Mouse (Mus musculus): Measurements from ENCODE around the gene Gchfr. TPM values are rescaled to one million over a fixed set of nuclear protein-coding genes. Genes with fewer than 3 reads are reported as not detected.

Gene Gchfr
- total and polyA plus RNA-seq, 3 experiments = 1.1 to 18.2 (median 1.8) TPM

GRCm38 (mm10) chr2:119198049-119198448 lies 30.5 kb downstream of the Gchfr start:
- H3K9ac ChIP-seq (ENCODE audit: insufficient read depth, low read depth) = no peak overlapping the region

GRCm38 (mm10) chr2:119198934-119199333 lies 31.4 kb downstream of the Gchfr start:
- in situ Hi-C loops (cut with MboI; ENCODE audit: low pct_ligation_motif_present, low pct_unique_long_range_greater_than_20kb, low sequenced_read_pairs) (loop anchor here (10.0 to 25.0 kb wide), 3 partner anchors 54 to 437 kb away; partner anchors contain the start of genes Ccdc9b and Phgr1), dilution Hi-C loops (cut with MboI; ENCODE audit: extremely low pct_ligation_motif_present, extremely low pct_unique_long_range_greater_than_20kb, low sequenced_read_pairs) (no loop called here)
- no peak for DNase-seq (ENCODE audit: extremely low read depth)
- no peak overlapping the region for H3K9ac ChIP-seq (ENCODE audit: insufficient read depth, low read depth)
- TF ChIP-seq ZC3H11A (IDR thresholded peaks at IDR 0.05; ENCODE audit: low read depth, low read length) = no peak
- TF ChIP-seq ETS1 (conservative IDR thresholded peaks at IDR 0.05; ENCODE audit: low read depth, low read length) = no peak
- no peak for TF ChIP-seq IRF4 (IDR thresholded peaks at IDR 0.05; ENCODE audit: low read depth, low read length)
- TF ChIP-seq POLR2A (IDR thresholded peaks at IDR 0.05; ENCODE audit: low read depth, low read length) = no peak
- no peak for TF ChIP-seq GABPA (IDR thresholded peaks at IDR 0.05; ENCODE audit: insufficient replicate concordance, low read depth, low read length)
- no peak for TF ChIP-seq MXI1 (IDR thresholded peaks at IDR 0.05; ENCODE audit: low read depth, low read length)
- TF ChIP-seq JUND (conservative IDR thresholded peaks at IDR 0.05; ENCODE audit: low read depth, low read length) = no peak
- TF ChIP-seq NRF1 (IDR thresholded peaks at IDR 0.05; ENCODE audit: low read depth, low read length) = no peak
- TF ChIP-seq SIN3A (IDR thresholded peaks at IDR 0.05; ENCODE audit: low read length) = no peak
- TF ChIP-seq ELF1 (IDR thresholded peaks at IDR 0.05; ENCODE audit: low read depth, low read length) = no peak
- no peak for TF ChIP-seq PAX5 (IDR thresholded peaks at IDR 0.05; ENCODE audit: low read length)
- H3K27me3 ChIP-seq (replicated peaks) = no peaks in the 10 kb centered on the region
- H3K36me3 ChIP-seq (replicated peaks in 1 of 2; ENCODE audit: control insufficient read depth in 1 of 2, insufficient read depth in 1 of 2, low read length in 1 of 2) = no peaks in the 10 kb centered on the region
- H3K79me2 ChIP-seq (replicated peaks; ENCODE audit: control insufficient read depth, extremely low read depth, insufficient read depth, poor library complexity, severe bottlenecking) = no peaks in the 10 kb centered on the region; the same call in 1 of the 2 replicates
- H3K27ac ChIP-seq (ENCODE audit: insufficient read depth, low read depth) = no peak overlapping the region
- no peak overlapping the region for H3K4me2 ChIP-seq (ENCODE audit: insufficient read depth, low read depth, poor library complexity, severe bottlenecking)
- no peak overlapping the region for H3K4me3 ChIP-seq (replicated peaks in 1 of 3; ENCODE audit: low read depth in 2 of 3, low read length in 2 of 3, poor library complexity in 1 of 3)
- H3K9me3 ChIP-seq (replicated peaks; ENCODE audit: low read length) = no peaks in the 10 kb centered on the region
- H3K4me1 ChIP-seq (ENCODE audit: control insufficient read depth in 1 of 2, insufficient read depth in 2 of 2) = peaks cover 2 to 24% of the 10 kb centered on the region in 2 experiments

More at GRCm38 (mm10) chr2:119198049-119198448, 30.5 kb downstream of the Gchfr start:
- Histone ChIP-seq H3K27me3 (replicated peaks) (no peaks in the 10 kb centered on the region), H3K4me3 (replicated peaks in 1 of 3; ENCODE audit: low read depth in 2 of 3, low read length in 2 of 3, poor library complexity in 1 of 3) (no peak overlapping the region), H3K36me3 (replicated peaks in 1 of 2; ENCODE audit: control insufficient read depth in 1 of 2, insufficient read depth in 1 of 2, low read length in 1 of 2) (no peaks in the 10 kb centered on the region), H3K4me2 (ENCODE audit: insufficient read depth, low read depth, poor library complexity, severe bottlenecking) (0 out of 2 replicates have a peak overlapping the region, but pooled peaks have one; percentile 0), H3K79me2 (replicated peaks; ENCODE audit: control insufficient read depth, extremely low read depth, insufficient read depth, poor library complexity, severe bottlenecking) (no peaks in the 10 kb centered on the region; the same call in 1 of the 2 replicates), H3K27ac (ENCODE audit: insufficient read depth, low read depth) (no peak overlapping the region), H3K9me3 (replicated peaks; ENCODE audit: low read length) (no peaks in the 10 kb centered on the region), H3K4me1 (ENCODE audit: control insufficient read depth in 1 of 2, insufficient read depth in 2 of 2) (peaks cover 2 to 22% of the 10 kb centered on the region in 2 experiments)
- dilution Hi-C loops (cut with MboI; ENCODE audit: extremely low pct_ligation_motif_present, extremely low pct_unique_long_range_greater_than_20kb, low sequenced_read_pairs) = no loop called here
- TF ChIP-seq JUND (conservative IDR thresholded peaks at IDR 0.05; ENCODE audit: low read depth, low read length) = no peak
- no peak for TF ChIP-seq USF1 (IDR thresholded peaks at IDR 0.05; ENCODE audit: low read depth, low read length)
- no peak for DNase-seq (ENCODE audit: extremely low read depth)
- in situ Hi-C loops (cut with MboI; ENCODE audit: low pct_ligation_motif_present, low pct_unique_long_range_greater_than_20kb, low sequenced_read_pairs) = loop anchor here (10.0 to 25.0 kb wide), 3 partner anchors 53 to 436 kb away; partner anchors contain the start of genes Ccdc9b and Phgr1

GRCm38 (mm10) chr2:119202914-119203453 lies 35.4 kb downstream of the Gchfr start:
- Histone ChIP-seq H3K79me2 (replicated peaks; ENCODE audit: control insufficient read depth, extremely low read depth, insufficient read depth, poor library complexity, severe bottlenecking) (peaks cover 2% of the 10 kb centered on the region), H3K4me3 (replicated peaks in 1 of 3; ENCODE audit: low read depth in 2 of 3, low read length in 2 of 3, poor library complexity in 1 of 3) (no peak overlapping the region), H3K27me3 (replicated peaks) (no peaks in the 10 kb centered on the region), H3K9ac (ENCODE audit: insufficient read depth, low read depth) (no peak overlapping the region), H3K4me1 (ENCODE audit: control insufficient read depth in 1 of 2, insufficient read depth in 2 of 2) (peaks cover 0 to 14% of the 10 kb centered on the region in 2 experiments), H3K27ac (ENCODE audit: insufficient read depth, low read depth) (no peak overlapping the region), H3K4me2 (ENCODE audit: insufficient read depth, low read depth, poor library complexity, severe bottlenecking) (no peak overlapping the region), H3K9me3 (replicated peaks; ENCODE audit: low read length) (no peaks in the 10 kb centered on the region), H3K36me3 (replicated peaks in 1 of 2; ENCODE audit: control insufficient read depth in 1 of 2, insufficient read depth in 1 of 2, low read length in 1 of 2) (peaks cover 0 to 8% of the 10 kb centered on the region in 2 experiments)
- no peak for TF ChIP-seq IRF4 (IDR thresholded peaks at IDR 0.05; ENCODE audit: low read depth, low read length)
- no peak for TF ChIP-seq GABPA (IDR thresholded peaks at IDR 0.05; ENCODE audit: insufficient replicate concordance, low read depth, low read length)
- no peak for TF ChIP-seq HCFC1 (IDR thresholded peaks at IDR 0.05; ENCODE audit: low read depth, low read length)
- TF ChIP-seq ELF1 (IDR thresholded peaks at IDR 0.05; ENCODE audit: low read depth, low read length) = no peak
- TF ChIP-seq POLR2AphosphoS2 (IDR thresholded peaks at IDR 0.05; ENCODE audit: low read depth, low read length) = no peak
- TF ChIP-seq NELFE (IDR thresholded peaks at IDR 0.05; ENCODE audit: low read depth, low read length) = no peak
- no peak for DNase-seq (ENCODE audit: extremely low read depth)
- dilution Hi-C loops (cut with MboI; ENCODE audit: extremely low pct_ligation_motif_present, extremely low pct_unique_long_range_greater_than_20kb, low sequenced_read_pairs) (no loop called here), in situ Hi-C loops (cut with MboI; ENCODE audit: low pct_ligation_motif_present, low pct_unique_long_range_greater_than_20kb, low sequenced_read_pairs) (no loop called here)
